Mouse (Mus musculus) midbrain, embryonic 15.5 days (tissue): Measurements from ENCODE around the gene Arfip1. TPM values are rescaled to one million over a fixed set of nuclear protein-coding genes. Genes with fewer than 3 reads are reported as not detected.

ENCODE experiments used
- ATAC-seq: fragments of 200-750 bp; cut with Nextera tagmentation; replicated peaks from 2 replicates; pipeline ENCODE4 v1.8.0; 2017; ENCODE audit warnings: moderate TSS enrichment
- H3K27ac ChIP-seq: fragments of 300-500 bp; sonication (generic); 2 replicates; pipeline ENCODE4 v1.5.1; 2015; ENCODE audit warnings: mild to moderate bottlenecking, inconsistent platforms
- H3K27me3 ChIP-seq: fragments of 300-500 bp; sonication (generic); replicated peaks from 2 replicates; pipeline ENCODE4 v1.6.1; 2015; ENCODE audit warnings: inconsistent platforms
- H3K36me3 ChIP-seq: fragments of 300-500 bp; sonication (generic); replicated peaks from 2 replicates; pipeline ENCODE4 v1.6.1; 2015; ENCODE audit warnings: inconsistent platforms
- H3K4me1 ChIP-seq: fragments of 300-500 bp; sonication (generic); 2 replicates; pipeline ENCODE4 v1.6.1; 2015; ENCODE audit warnings: inconsistent platforms
- H3K4me2 ChIP-seq: fragments of 300-500 bp; sonication (generic); 2 replicates; pipeline ENCODE4 v1.6.1; 2015; ENCODE audit warnings: inconsistent platforms, mild to moderate bottlenecking, moderate library complexity
- H3K4me3 ChIP-seq: fragments of 300-500 bp; sonication (generic); 2 replicates; pipeline ENCODE4 v1.5.1; 2015; ENCODE audit warnings: mild to moderate bottlenecking, inconsistent platforms
- H3K9ac ChIP-seq: fragments of 300-500 bp; sonication (generic); 2 replicates; pipeline ENCODE4 v1.6.1; 2015; ENCODE audit warnings: mild to moderate bottlenecking, inconsistent platforms
- H3K9me3 ChIP-seq: fragments of 300-500 bp; sonication (generic); 2 replicates; pipeline ENCODE4 v1.6.1; 2016; ENCODE audit warnings: inconsistent platforms
- WGBS: fragments of 180-500 bp; shearing (Covaris S2); methylation state at CpG from one replicate; pipeline ENCODE4 v1.1.7; 2015; ENCODE audit warnings: mixed read lengths; 5-methylcytosine and 5-hydroxymethylcytosine counted together
- polyA plus RNA-seq: library from polyadenylated mRNA; unstranded; fragments of >200 nt; fragmentation: Nextera tagmentation; extraction: Ambion mirVana; gene quantifications from 2 replicates; pipeline ENCODE4 v1.2.1, GENCODE M21; 2015

Arfip1 gene
- polyA plus RNA-seq, 1 experiment from 2014 or later: 22.2 TPM

- peak within 1 kb of the TSS; percentile 77 for H3K4me3 ChIP-seq
- H3K4me1 ChIP-seq: peaks cover 28% of the 10 kb centered on the region
- under 1% methylated on average over 82 of the region's 82 CpGs for WGBS
- peak; percentile 83 for ATAC-seq
- no peaks in the 10 kb centered on the region for H3K9me3 ChIP-seq
- peak within 1 kb of the TSS; percentile 77 for H3K9ac ChIP-seq
- peak within 1 kb of the TSS; percentile 68 for H3K27ac ChIP-seq
- peaks cover 35% of the 10 kb centered on the region for H3K27me3 ChIP-seq
- H3K36me3 ChIP-seq: no peaks in the 10 kb centered on the region
- H3K4me2 ChIP-seq: peak within 1 kb of the TSS; percentile 85
Observed at GRCm38 (mm10) chr3:84480006-84480897, 102.2 kb downstream of the Arfip1 start, which contains the start of gene Fhdc1. Gene Fhdc1, minus strand, starts transcription at chr3:84480429.

- Histone ChIP-seq H3K4me1 (peaks cover 28% of the 10 kb centered on the region), H3K27ac (no peak overlapping the region), H3K27me3 (peaks cover 35% of the 10 kb centered on the region), H3K9me3 (no peaks in the 10 kb centered on the region), H3K36me3 (no peaks in the 10 kb centered on the region), H3K9ac (peak overlapping the region; percentile 77), H3K4me2 (peak overlapping the region; percentile 85), H3K4me3 (peak overlapping the region; percentile 77)
- WGBS: under 1% methylated on average over 61 of the region's 61 CpGs
- ATAC-seq: peak; percentile 56
Observed at GRCm38 (mm10) chr3:84479293-84480005, 103.0 kb downstream of the Arfip1 start.

- peak overlapping the region; percentile 85 for H3K4me2 ChIP-seq
- no peaks in the 10 kb centered on the region for H3K36me3 ChIP-seq
- peaks cover 28% of the 10 kb centered on the region for H3K4me1 ChIP-seq
- H3K27me3 ChIP-seq: peaks cover 35% of the 10 kb centered on the region
- H3K9ac ChIP-seq: no peak overlapping the region; the same call in 1 of the 2 replicates
- no peaks in the 10 kb centered on the region for H3K9me3 ChIP-seq
- WGBS: 4% methylated on average over 12 of the region's 12 CpGs
- peak overlapping the region; percentile 77 for H3K4me3 ChIP-seq
- no peak overlapping the region for H3K27ac ChIP-seq
- ATAC-seq: no peak
Observed at GRCm38 (mm10) chr3:84478896-84479292, 103.5 kb downstream of the Arfip1 start.

- Histone ChIP-seq H3K4me2 (peak overlapping the region; percentile 85), H3K27ac (no peak overlapping the region), H3K36me3 (no peaks in the 10 kb centered on the region), H3K9ac (no peak overlapping the region), H3K4me3 (peak overlapping the region; percentile 77; the same call in 1 of the 2 replicates), H3K4me1 (peaks cover 28% of the 10 kb centered on the region), H3K27me3 (peaks cover 35% of the 10 kb centered on the region), H3K9me3 (no peaks in the 10 kb centered on the region)
- WGBS: 9% methylated on average over 7 of the region's 7 CpGs
- no peak for ATAC-seq
Observed at GRCm38 (mm10) chr3:84478195-84478594, 104.2 kb downstream of the Arfip1 start.

GRCm38 (mm10) chr3:84477498-84477897 is 104.9 kb downstream of the Arfip1 start:
- H3K36me3 ChIP-seq: no peaks in the 10 kb centered on the region
- H3K4me2 ChIP-seq: no peak overlapping the region
- H3K4me1 ChIP-seq: peaks cover 30% of the 10 kb centered on the region
- no peak for ATAC-seq
- H3K27ac ChIP-seq: no peak overlapping the region
- WGBS: 94% methylated on average over 1 of the region's 1 CpGs
- H3K27me3 ChIP-seq: peaks cover 35% of the 10 kb centered on the region
- no peaks in the 10 kb centered on the region for H3K9me3 ChIP-seq
- no peak overlapping the region for H3K4me3 ChIP-seq
- H3K9ac ChIP-seq: no peak overlapping the region

- H3K4me2 ChIP-seq: no peak overlapping the region
- peaks cover 27% of the 10 kb centered on the region for H3K27me3 ChIP-seq
- H3K27ac ChIP-seq: no peak overlapping the region
- 93% methylated on average over 12 of the region's 12 CpGs for WGBS
- no peaks in the 10 kb centered on the region for H3K36me3 ChIP-seq
- H3K9ac ChIP-seq: no peak overlapping the region
- H3K4me3 ChIP-seq: no peak overlapping the region
- H3K9me3 ChIP-seq: no peaks in the 10 kb centered on the region
- no peak for ATAC-seq
- peaks cover 24% of the 10 kb centered on the region for H3K4me1 ChIP-seq
Observed at GRCm38 (mm10) chr3:84474981-84475775, 107.2 kb downstream of the Arfip1 start.

GRCm38 (mm10) chr3:84474398-84474797 is 108.0 kb downstream of the Arfip1 start:
- no peak overlapping the region for H3K9ac ChIP-seq
- WGBS: 88% methylated on average over 6 of the region's 6 CpGs

GRCm38 (mm10) chr3:84472955-84473354 is 109.5 kb downstream of the Arfip1 start:
- no peak overlapping the region for H3K9ac ChIP-seq
- no peaks in the 10 kb centered on the region for H3K36me3 ChIP-seq
- H3K27me3 ChIP-seq: peaks cover 15% of the 10 kb centered on the region
- H3K27ac ChIP-seq: no peak overlapping the region
- peaks cover 4% of the 10 kb centered on the region for H3K4me1 ChIP-seq
- no peak overlapping the region for H3K4me2 ChIP-seq
- WGBS: 70% methylated on average over 5 of the region's 5 CpGs
- ATAC-seq: no peak
- no peak overlapping the region for H3K4me3 ChIP-seq
- H3K9me3 ChIP-seq: no peaks in the 10 kb centered on the region

More at GRCm38 (mm10) chr3:84474398-84474797, 108.0 kb downstream of the Arfip1 start:
- ATAC-seq: no peak
- H3K4me3 ChIP-seq: no peak overlapping the region
- no peaks in the 10 kb centered on the region for H3K36me3 ChIP-seq
- H3K4me2 ChIP-seq: no peak overlapping the region
- peaks cover 27% of the 10 kb centered on the region for H3K27me3 ChIP-seq
- H3K27ac ChIP-seq: no peak overlapping the region
- peaks cover 19% of the 10 kb centered on the region for H3K4me1 ChIP-seq
- H3K9me3 ChIP-seq: no peaks in the 10 kb centered on the region

- Histone ChIP-seq H3K36me3 (no peaks in the 10 kb centered on the region), H3K4me2 (no peak overlapping the region), H3K27ac (no peak overlapping the region), H3K27me3 (peaks cover 11% of the 10 kb centered on the region; the same call in 1 of the 2 replicates), H3K4me1 (peaks cover 4% of the 10 kb centered on the region), H3K9me3 (no peaks in the 10 kb centered on the region), H3K9ac (no peak overlapping the region), H3K4me3 (no peak overlapping the region)
- no peak for ATAC-seq
- WGBS: 47% methylated on average over 3 of the region's 3 CpGs
Observed at GRCm38 (mm10) chr3:84472527-84472926, 109.9 kb downstream of the Arfip1 start.

GRCm38 (mm10) chr3:84471146-84471545 is 111.3 kb downstream of the Arfip1 start:
- H3K9me3 ChIP-seq: no peaks in the 10 kb centered on the region
- H3K4me3 ChIP-seq: no peak overlapping the region
- peaks cover 4% of the 10 kb centered on the region for H3K4me1 ChIP-seq
- no peaks in the 10 kb centered on the region for H3K27me3 ChIP-seq
- no peak overlapping the region for H3K27ac ChIP-seq
- WGBS: 90% methylated on average over 4 of the region's 4 CpGs
- H3K4me2 ChIP-seq: no peak overlapping the region
- no peaks in the 10 kb centered on the region for H3K36me3 ChIP-seq
- ATAC-seq: no peak
- no peak overlapping the region for H3K9ac ChIP-seq

GRCm38 (mm10) chr3:84468111-84468453 is 114.3 kb downstream of the Arfip1 start:
- Histone ChIP-seq H3K4me1 (peaks cover 4% of the 10 kb centered on the region), H3K27me3 (no peaks in the 10 kb centered on the region), H3K4me3 (no peak overlapping the region), H3K36me3 (no peaks in the 10 kb centered on the region), H3K9me3 (no peaks in the 10 kb centered on the region), H3K27ac (no peak overlapping the region), H3K4me2 (no peak overlapping the region), H3K9ac (no peak overlapping the region)
- WGBS: 21% methylated on average over 4 of the region's 4 CpGs
- no peak for ATAC-seq
